Mouse (Mus musculus) limb, embryonic 12.5 days (tissue): ENCODE data around the gene Dera. TPM values are rescaled to one million over a fixed set of nuclear protein-coding genes. Genes with fewer than 3 reads are reported as not detected.

Experiments used
- ATAC-seq: fragments of 200-750 bp; cut with Nextera tagmentation; 2 replicates; pipeline ENCODE4 v1.8.0; 2017; ENCODE audit warnings: low read depth, moderate TSS enrichment; ENCODE audit not compliant: insufficient number of reproducible peaks, insufficient read depth, low FRiP score, low TSS enrichment
- H3K27ac ChIP-seq: fragments of 300-500 bp; sonication (generic); 2 replicates; pipeline ENCODE4 v1.5.1; 2016; ENCODE audit warnings: mild to moderate bottlenecking, moderate library complexity
- H3K27me3 ChIP-seq: fragments of 300-500 bp; sonication (generic); 2 replicates; pipeline ENCODE4 v1.6.1; 2016; ENCODE audit warnings: mild to moderate bottlenecking, moderate library complexity
- H3K36me3 ChIP-seq: fragments of 300-500 bp; sonication (generic); 2 replicates; pipeline ENCODE4 v1.6.1; 2016; ENCODE audit warnings: mild to moderate bottlenecking, moderate library complexity
- H3K4me1 ChIP-seq: fragments of 300-500 bp; sonication (generic); replicated peaks from 2 replicates; pipeline ENCODE4 v1.6.1; 2016
- H3K4me2 ChIP-seq: fragments of 300-500 bp; sonication (generic); 2 replicates; pipeline ENCODE4 v1.6.1; 2016; ENCODE audit warnings: mild to moderate bottlenecking, moderate library complexity
- H3K4me3 ChIP-seq: fragments of 300-500 bp; sonication (generic); replicated peaks from 2 replicates; pipeline ENCODE4 v1.5.1; 2016; ENCODE audit warnings: mild to moderate bottlenecking
- H3K9ac ChIP-seq: fragments of 300-500 bp; sonication (generic); replicated peaks from 2 replicates; pipeline ENCODE4 v1.6.1; 2016; ENCODE audit warnings: mild to moderate bottlenecking, moderate library complexity
- H3K9me3 ChIP-seq: fragments of 300-500 bp; sonication (generic); 2 replicates; pipeline ENCODE4 v1.6.1; 2016; ENCODE audit warnings: mild to moderate bottlenecking, moderate library complexity
- WGBS: fragments of 180-500 bp; shearing (Covaris S2); methylation state at CpG from one replicate; pipeline ENCODE4 v1.1.7; 2016; 5-methylcytosine and 5-hydroxymethylcytosine counted together
- polyA plus RNA-seq: library from polyadenylated mRNA; unstranded; fragments of >200 nt; fragmentation: Nextera tagmentation; extraction: Ambion mirVana; gene quantifications from 2 replicates; pipeline ENCODE4 v1.2.1, GENCODE M21; 2016

The Dera gene
- polyA plus RNA-seq, 1 experiment from 2014 or later, result 63.0 TPM

DNA sequence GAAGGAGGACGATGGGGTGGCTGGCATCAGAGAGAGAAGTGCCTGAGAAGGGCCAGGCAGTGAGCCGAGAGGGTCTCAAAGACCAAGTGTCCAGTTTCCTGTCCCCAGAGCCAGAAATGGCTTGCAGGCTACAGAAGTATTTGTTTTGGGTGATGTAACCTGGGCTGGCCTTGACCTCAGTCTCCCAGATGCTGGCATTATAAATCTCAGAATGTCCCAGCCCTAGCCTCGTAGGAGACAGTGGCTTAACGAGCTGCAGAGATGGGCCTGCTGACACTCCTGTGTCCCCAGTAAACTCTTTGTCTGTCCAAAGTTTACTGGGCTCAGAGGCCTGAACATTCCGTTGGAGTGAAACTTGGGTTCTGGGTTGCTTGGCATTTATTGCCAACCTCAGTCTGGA lies 55.8 kb downstream of the Dera start:
- Histone ChIP-seq H3K36me3 (no peaks in the 10 kb centered on the region), H3K27ac (no peak overlapping the region), H3K9ac (no peak overlapping the region), H3K4me2 (no peak overlapping the region), H3K9me3 (no peaks in the 10 kb centered on the region), H3K4me3 (no peak overlapping the region), H3K4me1 (peaks cover 25% of the 10 kb centered on the region), H3K27me3 (no peaks in the 10 kb centered on the region)
- ATAC-seq, result no peak
- WGBS, result 41% methylated on average over 5 of the region's 5 CpGs

DNA sequence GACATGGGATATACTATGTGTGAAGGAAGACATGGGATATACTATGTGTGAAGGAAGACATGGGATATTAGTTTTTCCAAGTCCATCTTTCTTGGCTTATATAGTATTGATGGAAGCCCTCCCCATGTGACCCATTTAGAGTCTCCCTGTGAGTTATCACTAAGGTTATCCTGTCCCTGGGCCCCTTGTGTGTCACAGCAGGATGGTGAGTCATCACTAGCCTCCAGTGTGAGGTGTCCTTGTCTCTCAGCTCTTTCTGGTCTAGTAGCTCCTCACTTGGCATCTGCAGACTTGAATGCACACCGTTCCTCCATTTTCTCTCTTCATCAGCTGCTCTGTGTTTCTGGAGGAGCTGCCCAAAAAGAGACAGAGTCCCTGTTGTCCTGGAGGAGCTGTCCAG lies 59.7 kb downstream of the Dera start:
- Histone ChIP-seq H3K4me1 (peaks cover 5% of the 10 kb centered on the region; the same call in 1 of the 2 replicates), H3K27me3 (no peaks in the 10 kb centered on the region), H3K36me3 (no peaks in the 10 kb centered on the region; the same call in 1 of the 2 replicates), H3K4me3 (no peak overlapping the region), H3K4me2 (no peak overlapping the region), H3K27ac (no peak overlapping the region), H3K9me3 (no peaks in the 10 kb centered on the region), H3K9ac (no peak overlapping the region)
- WGBS, result 89% methylated on average over 1 of the region's 1 CpGs
- ATAC-seq, result no peak

DNA sequence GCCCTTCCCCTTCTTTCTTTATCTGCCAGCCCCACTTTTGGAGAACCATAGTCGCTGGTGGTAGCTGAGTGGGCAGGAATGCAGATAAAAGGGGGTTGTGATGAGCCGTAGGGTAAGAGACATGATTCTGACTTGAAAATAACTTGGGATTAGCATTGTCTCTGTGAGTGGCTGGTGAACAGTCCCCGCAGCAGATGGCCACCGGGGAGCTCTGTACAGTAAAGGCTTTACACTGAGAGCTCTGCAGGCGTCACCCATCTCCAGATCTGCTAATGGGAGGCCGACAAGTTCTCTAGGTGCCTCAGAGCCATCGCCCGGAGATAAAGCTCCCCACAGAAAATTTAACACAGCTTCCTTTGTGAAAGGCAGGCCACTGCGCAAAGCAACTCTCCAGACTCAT lies 62.2 kb downstream of the Dera start:
- Histone ChIP-seq H3K4me2 (no peak overlapping the region), H3K27me3 (no peaks in the 10 kb centered on the region), H3K9me3 (no peaks in the 10 kb centered on the region), H3K9ac (no peak overlapping the region), H3K27ac (no peak overlapping the region), H3K36me3 (no peaks in the 10 kb centered on the region; the same call in 1 of the 2 replicates), H3K4me3 (no peak overlapping the region), H3K4me1 (no peaks in the 10 kb centered on the region)
- ATAC-seq, result no peak
- WGBS, result 82% methylated on average over 9 of the region's 9 CpGs

DNA sequence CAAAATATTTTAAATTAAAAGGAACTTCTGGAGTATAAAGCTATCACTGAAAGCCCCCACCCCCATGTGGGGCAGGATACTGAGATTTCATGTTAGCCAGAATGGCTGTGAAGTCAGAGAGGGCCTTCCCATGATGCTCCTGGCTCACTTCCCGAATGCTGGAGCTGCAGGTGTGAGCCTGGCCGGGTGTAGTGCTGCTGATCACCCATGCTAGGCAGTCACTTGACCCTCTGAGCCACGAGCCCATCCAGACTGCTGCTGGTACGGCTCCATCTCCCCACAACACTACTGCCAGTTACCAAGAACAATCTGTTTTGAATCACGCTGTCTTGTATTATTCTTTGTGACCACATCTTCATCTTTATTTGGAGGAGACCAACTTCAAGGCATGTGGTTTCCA lies 68.2 kb downstream of the Dera start:
- Histone ChIP-seq H3K4me1 (peaks cover 5% of the 10 kb centered on the region; the same call in 1 of the 2 replicates), H3K4me3 (no peak overlapping the region), H3K36me3 (no peaks in the 10 kb centered on the region; the same call in 1 of the 2 replicates), H3K9ac (no peak overlapping the region), H3K4me2 (no peak overlapping the region), H3K27me3 (no peaks in the 10 kb centered on the region), H3K27ac (no peak overlapping the region), H3K9me3 (no peaks in the 10 kb centered on the region)
- 68% methylated on average over 5 of the region's 5 CpGs for WGBS
- 0 out of 2 replicates have a peak, but pooled peaks have one; percentile 11 for ATAC-seq

DNA sequence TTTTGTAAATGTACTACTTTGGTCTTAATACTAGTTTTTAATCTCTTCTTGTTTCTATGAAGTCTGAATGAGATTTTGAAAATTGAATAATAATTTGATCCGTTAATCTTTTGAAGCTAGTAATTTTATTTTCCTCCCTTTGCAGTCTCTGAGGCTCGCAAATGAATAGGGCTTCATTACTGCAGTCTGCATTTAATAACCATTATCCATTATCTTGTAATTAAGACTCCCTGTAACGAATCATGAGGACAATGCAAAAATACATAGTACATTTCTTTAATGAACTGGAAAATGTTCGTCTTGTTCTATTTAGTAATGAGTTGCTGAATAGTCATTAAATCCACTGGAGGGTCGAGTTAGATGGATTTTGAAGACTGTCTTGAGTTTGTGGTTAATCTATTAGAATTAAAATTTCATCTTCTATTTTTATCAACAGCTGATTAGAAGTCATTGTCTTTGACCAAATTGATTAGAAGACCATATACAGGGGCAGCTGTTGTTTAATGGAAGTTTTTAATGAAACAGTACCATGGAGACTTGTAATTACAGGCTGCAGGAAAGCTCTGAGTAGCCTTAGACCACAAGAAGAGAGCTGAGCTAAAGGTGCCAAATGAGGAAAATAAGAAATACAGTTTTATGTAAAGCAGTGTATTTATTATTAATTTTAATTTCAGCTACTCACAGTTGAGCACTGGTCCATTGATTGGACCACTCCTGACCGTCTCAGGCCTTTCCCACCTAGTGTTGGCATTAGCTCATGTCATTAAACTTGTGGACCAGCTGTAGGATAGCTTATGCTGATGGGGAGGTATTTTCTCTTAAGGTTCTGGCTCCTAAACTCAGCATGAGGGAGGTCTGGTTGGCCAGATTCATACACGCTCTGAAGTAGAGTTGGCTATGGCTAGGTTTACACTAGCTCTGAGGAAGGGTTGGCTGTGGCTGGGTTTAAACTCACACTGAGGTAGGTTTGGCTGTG lies 70.0 kb downstream of the Dera start:
- Histone ChIP-seq H3K27me3 (no peaks in the 10 kb centered on the region), H3K4me2 (no peak overlapping the region), H3K36me3 (no peaks in the 10 kb centered on the region), H3K4me3 (no peak overlapping the region), H3K9me3 (no peaks in the 10 kb centered on the region), H3K27ac (0 out of 2 replicates have a peak overlapping the region, but pooled peaks have one; percentile 23), H3K9ac (no peak overlapping the region), H3K4me1 (peaks cover 5% of the 10 kb centered on the region; the same call in 1 of the 2 replicates)
- WGBS, result 60% methylated on average over 7 of the region's 7 CpGs
- 0 out of 2 replicates have a peak, but pooled peaks have one; percentile 6 for ATAC-seq

DNA sequence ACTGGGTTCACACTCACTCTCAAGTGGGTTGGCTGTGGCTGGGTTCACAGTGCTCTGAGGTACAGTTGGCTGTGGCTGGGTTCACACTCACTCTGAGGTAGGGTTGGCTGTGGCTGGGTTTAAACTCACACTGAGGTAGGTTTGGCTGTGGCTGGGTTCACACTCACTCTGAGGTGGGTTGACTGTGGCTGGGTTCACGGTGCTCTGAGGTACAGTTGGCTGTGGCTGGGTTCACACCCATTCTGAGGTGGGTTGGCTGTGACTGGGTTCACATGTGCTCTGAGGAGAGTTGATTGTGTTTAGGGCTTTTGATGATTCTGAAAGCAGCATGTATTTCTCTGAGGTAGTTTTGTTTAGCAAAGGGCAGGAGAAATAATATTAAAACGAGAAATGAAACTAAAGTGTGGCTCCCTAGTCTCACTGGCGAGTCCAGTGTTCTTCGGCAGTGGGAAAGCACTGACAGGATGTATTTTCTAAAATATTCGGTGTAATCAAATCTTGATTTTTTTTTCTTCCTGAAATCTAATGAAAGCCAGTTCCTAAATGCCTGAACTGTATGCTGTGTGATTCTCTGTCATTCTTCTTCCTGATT lies 70.8 kb downstream of the Dera start:
- WGBS, result 83% methylated on average over 5 of the region's 5 CpGs
- H3K4me1 ChIP-seq, result peaks cover 9% of the 10 kb centered on the region
- ATAC-seq, result peak; percentile 32; the same call in 1 of the 2 replicates
- H3K4me2 ChIP-seq, result no peak overlapping the region
- no peaks in the 10 kb centered on the region for H3K36me3 ChIP-seq
- no peaks in the 10 kb centered on the region for H3K9me3 ChIP-seq
- 0 out of 2 replicates have a peak overlapping the region, but pooled peaks have one; percentile 23 for H3K27ac ChIP-seq
- H3K27me3 ChIP-seq, result no peaks in the 10 kb centered on the region
- H3K4me3 ChIP-seq, result no peak overlapping the region
- H3K9ac ChIP-seq, result no peak overlapping the region

DNA sequence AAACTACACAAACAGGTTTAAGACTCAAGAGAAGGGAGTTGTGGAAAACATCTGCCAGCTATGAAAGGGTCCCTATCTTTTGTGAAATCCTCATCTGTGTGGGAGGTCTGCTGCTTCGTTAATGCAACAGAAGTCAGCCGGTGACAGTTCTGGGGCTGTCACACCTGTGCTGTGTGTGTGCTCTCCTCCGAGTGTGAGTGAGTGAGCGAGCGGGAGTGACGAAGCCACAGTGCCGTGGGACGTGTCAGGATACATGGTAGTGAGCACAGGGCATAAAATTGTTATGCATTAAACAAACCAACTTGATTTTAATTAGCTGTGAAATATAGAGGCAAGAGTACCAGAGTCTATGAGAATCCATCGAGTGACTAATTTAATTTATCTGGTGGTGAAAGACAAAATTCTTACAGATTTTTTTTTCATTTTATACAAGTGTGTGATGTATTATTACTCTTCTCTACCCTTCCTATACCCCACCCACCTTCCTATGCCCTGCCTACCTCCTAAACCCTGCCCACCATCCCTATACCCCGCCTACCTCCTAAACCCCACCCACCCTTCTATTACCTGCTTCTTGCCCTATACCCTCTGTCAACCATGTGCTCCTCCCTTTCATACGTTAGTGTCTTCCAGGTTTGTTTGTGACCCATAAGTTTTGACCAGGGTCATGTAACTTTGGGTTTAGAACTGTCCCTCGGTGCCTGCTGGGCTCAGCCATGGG lies 74.9 kb downstream of the Dera start:
- Histone ChIP-seq H3K4me2 (no peak overlapping the region), H3K27me3 (no peaks in the 10 kb centered on the region), H3K4me3 (no peak overlapping the region), H3K9me3 (no peaks in the 10 kb centered on the region), H3K4me1 (peaks cover 9% of the 10 kb centered on the region), H3K9ac (no peak overlapping the region), H3K27ac (no peak overlapping the region), H3K36me3 (no peaks in the 10 kb centered on the region)
- WGBS, result 88% methylated on average over 12 of the region's 12 CpGs
- ATAC-seq, result no peak

DNA sequence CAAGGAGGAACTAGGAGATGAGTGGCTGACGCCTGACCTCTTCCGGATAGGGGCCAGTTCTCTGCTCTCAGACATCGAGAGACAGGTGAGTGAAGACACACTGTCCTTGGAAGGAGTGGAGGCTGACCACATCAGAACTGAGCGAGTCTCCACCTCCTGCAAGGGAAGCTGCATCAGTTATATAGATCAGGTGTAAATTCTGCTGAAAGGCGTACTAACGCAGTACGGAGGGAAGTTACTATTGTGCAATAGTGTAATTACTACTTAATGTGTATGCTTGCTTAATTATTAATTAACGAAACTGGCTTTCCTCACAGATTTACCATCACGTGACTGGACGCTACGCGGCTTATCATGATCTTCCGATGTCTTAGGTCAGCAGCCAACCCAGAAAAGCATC lies 82.5 kb downstream of the Dera start:
- Histone ChIP-seq H3K9me3 (no peaks in the 10 kb centered on the region), H3K36me3 (no peaks in the 10 kb centered on the region), H3K9ac (no peak overlapping the region), H3K4me3 (no peak overlapping the region), H3K4me2 (no peak overlapping the region), H3K27ac (no peak overlapping the region), H3K27me3 (no peaks in the 10 kb centered on the region), H3K4me1 (no peaks in the 10 kb centered on the region)
- WGBS, result 93% methylated on average over 13 of the region's 13 CpGs
- ATAC-seq, result no peak

DNA sequence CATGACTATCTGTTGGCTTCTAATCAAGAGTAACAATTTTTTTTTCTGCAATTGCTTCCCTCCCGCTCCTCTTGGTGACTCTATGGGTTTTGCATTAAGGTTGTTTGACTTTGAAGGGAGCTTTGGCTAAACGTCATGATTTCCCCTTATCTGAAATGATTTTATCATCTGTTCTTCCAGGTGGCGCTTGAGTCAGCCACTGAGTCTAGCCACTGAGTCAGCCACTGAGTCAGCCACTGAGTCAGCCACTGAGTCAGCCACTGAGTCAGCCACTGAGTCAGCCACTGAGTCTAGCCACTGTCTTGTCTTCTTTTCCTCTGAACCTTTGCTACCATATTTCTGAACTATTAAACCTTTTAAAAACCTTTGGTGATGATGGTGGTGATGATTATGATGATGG lies 89.0 kb downstream of the Dera start:
- Histone ChIP-seq H3K27ac (no peak overlapping the region), H3K4me1 (no peaks in the 10 kb centered on the region), H3K4me3 (no peak overlapping the region), H3K36me3 (no peaks in the 10 kb centered on the region), H3K27me3 (no peaks in the 10 kb centered on the region), H3K9ac (no peak overlapping the region), H3K4me2 (no peak overlapping the region), H3K9me3 (no peaks in the 10 kb centered on the region)
- WGBS, result 84% methylated on average over 3 of the region's 3 CpGs
- ATAC-seq, result no peak

DNA sequence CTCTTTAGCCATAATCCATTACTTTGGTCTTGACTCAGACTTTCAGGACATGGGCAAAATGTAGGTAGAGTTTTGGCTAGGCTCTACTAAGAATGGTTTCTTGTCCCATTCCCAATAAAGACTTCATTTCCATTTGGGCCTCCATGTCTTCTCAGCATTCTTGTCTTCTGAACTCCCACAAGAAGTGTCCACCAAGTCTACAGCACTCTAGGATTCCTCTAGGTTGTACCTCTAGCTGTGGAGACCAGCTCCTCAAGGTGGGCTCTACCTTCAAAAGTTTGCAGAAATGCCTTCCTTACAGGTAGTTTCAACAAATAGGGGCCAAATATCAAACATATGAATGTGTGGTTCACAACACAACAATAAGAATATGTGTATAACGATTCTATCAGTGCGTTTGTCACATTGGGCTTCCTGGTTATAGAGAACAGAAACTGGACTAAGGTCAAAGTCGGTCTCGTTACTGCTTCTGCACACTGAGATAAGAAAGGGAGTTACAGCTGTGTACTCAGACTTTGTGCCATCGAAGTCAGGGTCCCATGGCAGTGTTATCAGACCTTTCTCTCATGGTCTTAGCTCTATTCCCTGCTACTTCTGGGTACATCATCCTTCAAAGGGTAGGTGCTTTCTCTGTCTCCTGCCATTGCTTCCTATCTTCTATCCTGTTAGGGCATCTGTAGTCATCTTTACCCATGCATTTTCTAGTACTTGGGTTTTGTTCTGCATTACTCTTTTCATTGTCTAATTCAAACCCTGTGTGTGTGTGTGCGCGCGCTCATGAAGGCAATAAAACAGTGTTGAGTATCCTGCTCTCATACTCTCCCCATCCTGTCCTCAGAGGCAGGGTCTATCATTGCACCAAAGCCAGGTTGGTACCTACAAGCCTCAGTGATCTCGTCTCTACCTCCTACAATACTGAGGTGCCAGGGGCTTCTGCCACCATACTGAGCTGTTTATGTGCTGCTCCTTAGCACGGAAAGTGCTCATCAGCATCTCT lies 103.2 kb downstream of the Dera start:
- ATAC-seq, result no peak
- WGBS, result 93% methylated on average over 10 of the region's 10 CpGs
- Histone ChIP-seq H3K27me3 (no peaks in the 10 kb centered on the region), H3K36me3 (0 out of 2 replicates have a peak, but pooled peaks cover 3% of the 10 kb centered on the region), H3K27ac (no peak overlapping the region), H3K4me2 (no peak overlapping the region), H3K4me3 (no peak overlapping the region), H3K9me3 (peaks cover 10% of the 10 kb centered on the region), H3K9ac (no peak overlapping the region), H3K4me1 (no peaks in the 10 kb centered on the region)
